Mouse (Mus musculus): Measurements from ENCODE around the gene Minpp1. TPM values are rescaled to one million over a fixed set of nuclear protein-coding genes. Genes with fewer than 3 reads are reported as not detected.

The Minpp1 gene
- polyA plus RNA-seq, 1 experiment = 38.2 TPM

DNA sequence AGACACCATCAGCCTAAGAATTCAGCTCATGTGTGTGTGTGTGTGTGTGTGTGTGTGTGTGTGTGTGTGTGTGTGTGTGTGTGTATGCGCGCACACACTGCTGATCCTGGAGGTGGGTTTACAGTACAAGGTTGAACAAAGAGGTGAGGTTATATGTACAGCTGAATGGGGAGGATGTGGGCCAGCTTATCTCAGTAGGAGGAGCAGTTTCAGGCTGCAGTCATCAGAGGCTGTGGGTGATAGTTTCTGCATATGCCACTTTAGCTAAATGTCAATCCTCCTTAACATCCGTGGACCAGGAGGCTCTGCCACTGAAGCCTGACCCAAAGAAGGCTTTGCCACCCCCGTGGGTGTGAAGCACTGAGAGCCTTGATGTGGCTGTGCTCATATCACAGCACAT lies 20.3 kb upstream of the Minpp1 start:
- Histone ChIP-seq H3K4me1 (ENCODE audit: control insufficient read depth, insufficient read depth, low read length) (no peaks in the 10 kb centered on the region), H3K4me3 (ENCODE audit: insufficient read depth, low read depth, low read length) (no peak overlapping the region), H3K36me3 (ENCODE audit: control insufficient read depth, insufficient read depth, low read length) (no peaks in the 10 kb centered on the region), H3K27ac (ENCODE audit: insufficient read depth, low read depth, low read length) (no peak overlapping the region), H3K27me3 (replicated peaks; ENCODE audit: control insufficient read depth, insufficient read depth, low read length) (no peaks in the 10 kb centered on the region)
- no peak for DNase-seq
- no peak for TF ChIP-seq CTCF (conservative IDR thresholded peaks at IDR 0.05; ENCODE audit: insufficient read depth, insufficient read length, low read depth, low read length)
- TF ChIP-seq POLR2A (IDR thresholded peaks at IDR 0.05; ENCODE audit: low read depth, low read length) = no peak
- WGBS = 79% methylated on average over 4 of the region's 4 CpGs

DNA sequence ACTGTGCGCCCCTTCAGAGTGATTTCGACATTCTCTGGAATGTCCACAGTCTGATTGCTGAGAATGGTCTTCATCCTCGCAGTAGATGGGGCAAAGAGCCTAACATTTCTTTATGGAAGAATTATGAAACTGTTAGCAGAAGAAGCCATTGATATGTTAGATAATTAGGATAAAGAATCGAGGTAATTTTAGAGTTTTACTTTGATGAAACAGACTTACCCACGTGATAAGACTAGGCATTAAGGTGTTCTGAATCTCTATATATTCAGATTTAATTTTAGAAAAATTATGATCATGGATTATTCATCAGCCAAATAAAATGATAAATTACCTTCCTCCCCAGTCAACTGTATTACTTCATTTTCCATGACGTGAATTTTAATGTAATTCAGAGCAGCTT lies 19.1 kb upstream of the Minpp1 start, which contains the start of gene Rpl9-ps6:
Gene Rpl9-ps6, minus strand, starts transcription at position 101 of the 400 bp plus-strand sequence.
- Histone ChIP-seq H3K27me3 (replicated peaks; ENCODE audit: control insufficient read depth, insufficient read depth, low read length) (no peaks in the 10 kb centered on the region), H3K4me3 (ENCODE audit: insufficient read depth, low read depth, low read length) (no peak within 1 kb of the TSS), H3K27ac (ENCODE audit: insufficient read depth, low read depth, low read length) (no peak within 1 kb of the TSS), H3K36me3 (ENCODE audit: control insufficient read depth, insufficient read depth, low read length) (no peaks in the 10 kb centered on the region), H3K4me1 (ENCODE audit: control insufficient read depth, insufficient read depth, low read length) (no peaks in the 10 kb centered on the region)
- no peak for DNase-seq
- TF ChIP-seq CTCF (conservative IDR thresholded peaks at IDR 0.05; ENCODE audit: insufficient read depth, insufficient read length, low read depth, low read length) (no peak), POLR2A (IDR thresholded peaks at IDR 0.05; ENCODE audit: low read depth, low read length) (no peak)
- WGBS = 84% methylated on average over 6 of the region's 6 CpGs

- 94% methylated on average over 5 of the region's 5 CpGs for WGBS
- no peaks in the 10 kb centered on the region for H3K36me3 ChIP-seq (ENCODE audit: control insufficient read depth, insufficient read depth, low read length)
Observed at GRCm38 (mm10) chr19:32467325-32467724, 18.2 kb upstream of the Minpp1 start.

GRCm38 (mm10) chr19:32470059-32470497 lies 15.5 kb upstream of the Minpp1 start:
- Histone ChIP-seq H3K36me3 (ENCODE audit: control insufficient read depth, insufficient read depth, low read length) (no peaks in the 10 kb centered on the region), H3K27ac (ENCODE audit: insufficient read depth, low read depth, low read length) (no peak overlapping the region), H3K27me3 (replicated peaks; ENCODE audit: control insufficient read depth, insufficient read depth, low read length) (no peaks in the 10 kb centered on the region), H3K4me1 (ENCODE audit: control insufficient read depth, insufficient read depth, low read length) (no peaks in the 10 kb centered on the region), H3K4me3 (ENCODE audit: insufficient read depth, low read depth, low read length) (no peak overlapping the region)
- TF ChIP-seq POLR2A (IDR thresholded peaks at IDR 0.05; ENCODE audit: low read depth, low read length) (no peak), CTCF (conservative IDR thresholded peaks at IDR 0.05; ENCODE audit: insufficient read depth, insufficient read length, low read depth, low read length) (peak; percentile 30; the same call in 1 of the 2 replicates)
- peak; percentile 79 for DNase-seq
- 10% methylated on average over 6 of the region's 6 CpGs for WGBS

More at GRCm38 (mm10) chr19:32467325-32467724, 18.2 kb upstream of the Minpp1 start:
- Histone ChIP-seq H3K27me3 (replicated peaks; ENCODE audit: control insufficient read depth, insufficient read depth, low read length) (no peaks in the 10 kb centered on the region), H3K4me1 (ENCODE audit: control insufficient read depth, insufficient read depth, low read length) (no peaks in the 10 kb centered on the region), H3K4me3 (ENCODE audit: insufficient read depth, low read depth, low read length) (no peak overlapping the region), H3K27ac (ENCODE audit: insufficient read depth, low read depth, low read length) (no peak overlapping the region)
- TF ChIP-seq POLR2A (IDR thresholded peaks at IDR 0.05; ENCODE audit: low read depth, low read length) (no peak), CTCF (conservative IDR thresholded peaks at IDR 0.05; ENCODE audit: insufficient read depth, insufficient read length, low read depth, low read length) (no peak)
- DNase-seq = no peak

DNA sequence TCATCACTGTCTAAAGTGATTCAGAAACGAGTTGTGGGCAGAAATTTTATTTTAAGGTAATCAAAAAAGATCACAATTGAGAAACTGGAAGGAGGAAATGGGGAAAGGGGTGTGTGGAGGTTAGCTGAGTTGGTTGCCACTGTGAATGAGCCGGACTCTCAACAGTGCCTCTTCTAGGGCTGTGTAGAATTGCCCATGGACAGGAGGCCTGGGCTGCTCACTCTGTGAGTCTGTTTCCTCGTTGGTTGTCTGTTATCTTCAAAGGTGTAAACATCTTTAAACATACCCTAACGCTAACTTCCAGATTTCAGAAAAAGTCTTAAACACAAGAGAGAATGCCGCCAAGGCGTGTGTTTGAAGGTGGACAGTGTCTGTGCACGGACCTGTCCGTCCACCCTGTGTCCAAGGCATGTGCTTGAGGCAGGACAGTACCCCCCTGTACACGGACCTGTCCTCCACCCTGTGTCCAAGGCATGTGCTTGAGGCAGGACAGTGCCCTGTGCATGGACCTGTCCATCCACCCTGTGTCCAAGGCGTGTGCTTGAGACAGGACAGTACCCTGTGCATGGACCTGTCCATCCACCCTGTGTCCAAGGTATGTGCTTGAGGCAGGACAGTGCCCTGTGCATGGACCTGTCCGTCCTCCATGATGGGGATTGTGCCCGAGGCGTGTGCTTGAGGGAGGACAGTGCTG lies 14.9 kb upstream of the Minpp1 start:
- Histone ChIP-seq H3K4me1 (ENCODE audit: control insufficient read depth, insufficient read depth, low read length) (no peaks in the 10 kb centered on the region), H3K4me3 (ENCODE audit: insufficient read depth, low read depth, low read length) (no peak overlapping the region), H3K27ac (ENCODE audit: insufficient read depth, low read depth, low read length) (no peak overlapping the region), H3K27me3 (replicated peaks; ENCODE audit: control insufficient read depth, insufficient read depth, low read length) (no peaks in the 10 kb centered on the region), H3K36me3 (ENCODE audit: control insufficient read depth, insufficient read depth, low read length) (no peaks in the 10 kb centered on the region)
- TF ChIP-seq CTCF (conservative IDR thresholded peaks at IDR 0.05; ENCODE audit: insufficient read depth, insufficient read length, low read depth, low read length) (no peak), POLR2A (IDR thresholded peaks at IDR 0.05; ENCODE audit: low read depth, low read length) (no peak)
- DNase-seq = no peak
- 85% methylated on average over 13 of the region's 13 CpGs for WGBS

DNA sequence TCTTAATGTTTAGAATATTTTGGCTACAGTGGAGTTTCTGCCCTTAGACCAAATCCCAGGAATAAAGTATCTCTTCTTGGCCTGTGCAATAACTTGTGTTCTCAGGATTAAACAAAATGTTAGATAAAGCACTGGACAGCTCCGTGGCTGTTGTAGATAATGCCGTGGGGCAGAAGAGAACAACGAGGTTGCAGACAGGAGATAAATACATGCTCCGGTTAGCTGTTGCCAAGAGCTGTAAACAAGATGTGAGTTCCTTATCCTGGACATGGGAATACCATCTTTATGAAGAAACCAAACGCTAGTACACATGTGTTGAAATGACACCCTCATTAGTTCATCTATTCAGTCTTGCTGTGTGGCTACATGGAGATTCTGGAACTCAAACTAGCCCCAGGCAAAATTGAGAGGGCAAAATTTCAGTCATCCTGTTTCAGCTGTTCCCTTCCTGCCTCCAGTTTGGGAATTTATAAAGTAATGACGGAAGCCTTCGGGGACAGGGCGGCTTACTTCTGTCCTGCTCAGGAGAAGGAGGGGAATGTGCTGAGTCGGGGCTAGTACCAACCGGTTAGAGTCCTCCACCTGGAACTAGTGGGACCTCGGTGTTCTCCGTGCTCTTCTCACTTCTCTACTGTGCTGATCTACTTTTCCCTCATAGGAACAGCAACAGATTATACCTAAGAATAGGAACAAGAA lies 9.4 kb upstream of the Minpp1 start:
- Histone ChIP-seq H3K27ac (ENCODE audit: insufficient read depth, low read depth, low read length) (peak overlapping the region; percentile 80), H3K36me3 (ENCODE audit: control insufficient read depth, insufficient read depth, low read length) (no peaks in the 10 kb centered on the region), H3K4me1 (ENCODE audit: control insufficient read depth, insufficient read depth, low read length) (peaks cover 3% of the 10 kb centered on the region; the same call in 1 of the 2 replicates), H3K4me3 (ENCODE audit: insufficient read depth, low read depth, low read length) (no peak overlapping the region), H3K27me3 (replicated peaks; ENCODE audit: control insufficient read depth, insufficient read depth, low read length) (no peaks in the 10 kb centered on the region)
- peak; percentile 80 for DNase-seq
- no peak for TF ChIP-seq CTCF (conservative IDR thresholded peaks at IDR 0.05; ENCODE audit: insufficient read depth, insufficient read length, low read depth, low read length)
- TF ChIP-seq POLR2A (IDR thresholded peaks at IDR 0.05; ENCODE audit: low read depth, low read length) = no peak
- WGBS = 41% methylated on average over 12 of the region's 12 CpGs

- no peak overlapping the region for H3K4me3 ChIP-seq (ENCODE audit: insufficient read depth, low read depth, low read length)
- H3K27me3 ChIP-seq (replicated peaks; ENCODE audit: control insufficient read depth, insufficient read depth, low read length) = no peaks in the 10 kb centered on the region
- H3K36me3 ChIP-seq (ENCODE audit: control insufficient read depth, insufficient read depth, low read length) = no peaks in the 10 kb centered on the region
- TF ChIP-seq POLR2A (IDR thresholded peaks at IDR 0.05; ENCODE audit: low read depth, low read length) (no peak), CTCF (conservative IDR thresholded peaks at IDR 0.05; ENCODE audit: insufficient read depth, insufficient read length, low read depth, low read length) (no peak)
- H3K4me1 ChIP-seq (ENCODE audit: control insufficient read depth, insufficient read depth, low read length) = peaks cover 3% of the 10 kb centered on the region; the same call in 1 of the 2 replicates
- peak overlapping the region; percentile 93 for H3K27ac ChIP-seq (ENCODE audit: insufficient read depth, low read depth, low read length)
- DNase-seq = peak; percentile 87
- WGBS = 50% methylated on average over 4 of the region's 4 CpGs
Observed at GRCm38 (mm10) chr19:32476712-32477052, 8.9 kb upstream of the Minpp1 start.
